Mouse (Mus musculus): ENCODE data around the gene Mfsd4b5. TPM values are rescaled to one million over a fixed set of nuclear protein-coding genes. Genes with fewer than 3 reads are reported as not detected.

The Mfsd4b5 gene
- polyA plus RNA-seq, 1 experiment from 2014 or later, result 0.16 TPM

GRCm38 (mm10) chr10:39982604-39983003 lies 3.8 kb downstream of the Mfsd4b5 start:
- TF ChIP-seq EP300 (optimal IDR thresholded peaks at IDR 0.05) (no peak), CTCF (IDR thresholded peaks at IDR 0.05; ENCODE audit: low read depth) (no peak)
- 77% methylated on average over 5 of the region's 5 CpGs for WGBS
- Histone ChIP-seq H3K36me3 (ENCODE audit: control insufficient read depth, insufficient read depth, low read length) (no peaks in the 10 kb centered on the region), H3K27me3 (ENCODE audit: control insufficient read depth, insufficient read depth, low read length) (no peaks in the 10 kb centered on the region), H3K4me1 (replicated peaks; ENCODE audit: control insufficient read depth, insufficient read depth) (no peaks in the 10 kb centered on the region), H3K9me3 (ENCODE audit: control insufficient read depth, low read length) (peaks cover 2% of the 10 kb centered on the region; the same call in 1 of the 2 replicates), H3K4me2 (replicated peaks; ENCODE audit: low read depth) (no peak overlapping the region), H3K9ac (ENCODE audit: low read length) (no peak overlapping the region), H3K27ac (replicated peaks) (no peak overlapping the region), H3K4me3 (ENCODE audit: low read depth, low read length) (no peak overlapping the region)
- ATAC-seq (ENCODE audit: low FRiP score, low TSS enrichment) (no peak), DNase-seq (ENCODE audit: low spot score) (no peak)

- no peak for DNase-seq (ENCODE audit: low spot score)
Measured at GRCm38 (mm10) chr10:39978231-39978630, 8.2 kb downstream of the Mfsd4b5 start.

GRCm38 (mm10) chr10:39977346-39977745 lies 9.1 kb downstream of the Mfsd4b5 start:
- no peaks in the 10 kb centered on the region for H3K4me1 ChIP-seq (replicated peaks; ENCODE audit: control insufficient read depth, insufficient read depth)
- H3K27ac ChIP-seq (replicated peaks), result no peak overlapping the region
- TF ChIP-seq CTCF (IDR thresholded peaks at IDR 0.05; ENCODE audit: low read depth) (no peak), EP300 (optimal IDR thresholded peaks at IDR 0.05) (no peak)
- WGBS, result 96% methylated on average over 4 of the region's 4 CpGs
- H3K9ac ChIP-seq (ENCODE audit: low read length), result no peak overlapping the region
- no peaks in the 10 kb centered on the region for H3K27me3 ChIP-seq (ENCODE audit: control insufficient read depth, insufficient read depth, low read length)
- peaks cover 2% of the 10 kb centered on the region; the same call in 1 of the 2 replicates for H3K9me3 ChIP-seq (ENCODE audit: control insufficient read depth, low read length)
- no peaks in the 10 kb centered on the region for H3K36me3 ChIP-seq (ENCODE audit: control insufficient read depth, insufficient read depth, low read length)
- no peak overlapping the region for H3K4me3 ChIP-seq (ENCODE audit: low read depth, low read length)
- DNase-seq (ENCODE audit: low spot score) (no peak), ATAC-seq (ENCODE audit: low FRiP score, low TSS enrichment) (no peak)
- no peak overlapping the region for H3K4me2 ChIP-seq (replicated peaks; ENCODE audit: low read depth)

More at GRCm38 (mm10) chr10:39978231-39978630, 8.2 kb downstream of the Mfsd4b5 start:
- Histone ChIP-seq H3K27me3 (ENCODE audit: control insufficient read depth, insufficient read depth, low read length) (no peaks in the 10 kb centered on the region), H3K4me3 (ENCODE audit: low read depth, low read length) (no peak overlapping the region), H3K4me1 (replicated peaks; ENCODE audit: control insufficient read depth, insufficient read depth) (no peaks in the 10 kb centered on the region), H3K36me3 (ENCODE audit: control insufficient read depth, insufficient read depth, low read length) (no peaks in the 10 kb centered on the region), H3K4me2 (replicated peaks; ENCODE audit: low read depth) (no peak overlapping the region), H3K9ac (ENCODE audit: low read length) (no peak overlapping the region), H3K9me3 (ENCODE audit: control insufficient read depth, low read length) (peaks cover 2% of the 10 kb centered on the region; the same call in 1 of the 2 replicates), H3K27ac (replicated peaks) (no peak overlapping the region)
- no peak for ATAC-seq (ENCODE audit: low FRiP score, low TSS enrichment)
- no peak for TF ChIP-seq CTCF (IDR thresholded peaks at IDR 0.05; ENCODE audit: low read depth)
- no peak for TF ChIP-seq EP300 (optimal IDR thresholded peaks at IDR 0.05)
- 83% methylated on average over 1 of the region's 1 CpGs for WGBS

GRCm38 (mm10) chr10:39975771-39976170 lies 10.7 kb downstream of the Mfsd4b5 start:
- H3K4me3 ChIP-seq (ENCODE audit: low read depth, low read length), result no peak overlapping the region
- no peak overlapping the region for H3K27ac ChIP-seq (replicated peaks)
- WGBS, result 44% methylated on average over 2 of the region's 2 CpGs
- no peak for TF ChIP-seq CTCF (IDR thresholded peaks at IDR 0.05; ENCODE audit: low read depth)
- no peak for TF ChIP-seq EP300 (optimal IDR thresholded peaks at IDR 0.05)
- H3K4me1 ChIP-seq (replicated peaks; ENCODE audit: control insufficient read depth, insufficient read depth), result no peaks in the 10 kb centered on the region
- ATAC-seq (ENCODE audit: low FRiP score, low TSS enrichment) (no peak), DNase-seq (ENCODE audit: low spot score) (no peak)
- no peaks in the 10 kb centered on the region for H3K36me3 ChIP-seq (ENCODE audit: control insufficient read depth, insufficient read depth, low read length)
- H3K27me3 ChIP-seq (ENCODE audit: control insufficient read depth, insufficient read depth, low read length), result no peaks in the 10 kb centered on the region
- H3K4me2 ChIP-seq (replicated peaks; ENCODE audit: low read depth), result no peak overlapping the region
- H3K9ac ChIP-seq (ENCODE audit: low read length), result no peak overlapping the region
- peaks cover 2% of the 10 kb centered on the region; the same call in 1 of the 2 replicates for H3K9me3 ChIP-seq (ENCODE audit: control insufficient read depth, low read length)

- 66% methylated on average over 11 of the region's 11 CpGs for WGBS
- no peak for ATAC-seq (ENCODE audit: low FRiP score, low TSS enrichment)
- H3K4me2 ChIP-seq (replicated peaks; ENCODE audit: low read depth), result no peak overlapping the region
Measured at GRCm38 (mm10) chr10:39974982-39975381, 11.5 kb downstream of the Mfsd4b5 start.

GRCm38 (mm10) chr10:39967512-39967911 lies 18.9 kb downstream of the Mfsd4b5 start:
- Histone ChIP-seq H3K27ac (replicated peaks) (no peak overlapping the region), H3K27me3 (ENCODE audit: control insufficient read depth, insufficient read depth, low read length) (no peaks in the 10 kb centered on the region), H3K4me2 (replicated peaks; ENCODE audit: low read depth) (no peak overlapping the region), H3K9me3 (ENCODE audit: control insufficient read depth, low read length) (no peaks in the 10 kb centered on the region), H3K9ac (ENCODE audit: low read length) (no peak overlapping the region), H3K36me3 (ENCODE audit: control insufficient read depth, insufficient read depth, low read length) (no peaks in the 10 kb centered on the region), H3K4me3 (ENCODE audit: low read depth, low read length) (no peak overlapping the region), H3K4me1 (replicated peaks; ENCODE audit: control insufficient read depth, insufficient read depth) (no peaks in the 10 kb centered on the region)
- DNase-seq (ENCODE audit: low spot score) (peak; percentile 20), ATAC-seq (ENCODE audit: low FRiP score, low TSS enrichment) (no peak)
- 83% methylated on average over 3 of the region's 3 CpGs for WGBS
- TF ChIP-seq CTCF (IDR thresholded peaks at IDR 0.05; ENCODE audit: low read depth), result no peak
- no peak for TF ChIP-seq EP300 (optimal IDR thresholded peaks at IDR 0.05)

More at GRCm38 (mm10) chr10:39974982-39975381, 11.5 kb downstream of the Mfsd4b5 start:
- no peaks in the 10 kb centered on the region for H3K4me1 ChIP-seq (replicated peaks; ENCODE audit: control insufficient read depth, insufficient read depth)
- no peak for DNase-seq (ENCODE audit: low spot score)
- no peak overlapping the region for H3K9ac ChIP-seq (ENCODE audit: low read length)
- H3K27me3 ChIP-seq (ENCODE audit: control insufficient read depth, insufficient read depth, low read length), result no peaks in the 10 kb centered on the region
- H3K27ac ChIP-seq (replicated peaks), result no peak overlapping the region
- TF ChIP-seq CTCF (IDR thresholded peaks at IDR 0.05; ENCODE audit: low read depth), result no peak
- no peak for TF ChIP-seq EP300 (optimal IDR thresholded peaks at IDR 0.05)
- H3K36me3 ChIP-seq (ENCODE audit: control insufficient read depth, insufficient read depth, low read length), result no peaks in the 10 kb centered on the region
- H3K4me3 ChIP-seq (ENCODE audit: low read depth, low read length), result no peak overlapping the region
- peaks cover 2% of the 10 kb centered on the region; the same call in 1 of the 2 replicates for H3K9me3 ChIP-seq (ENCODE audit: control insufficient read depth, low read length)
